Mouse (Mus musculus) left cerebral cortex, postnatal 36 days (tissue): ENCODE data around the gene Cbx4. TPM values are rescaled to one million over a fixed set of nuclear protein-coding genes. Genes with fewer than 3 reads are reported as not detected.
"Not testable (repeated sequence)": the region's sequence is repeated elsewhere in the genome, so short reads cannot be mapped to it uniquely, and the experiment has no call there.

Source experiments
- DNase-seq, 2 experiments: peaks; one replicate each; pipeline ENCODE4 v3.0.0; 2021 to 2022; ENCODE audit warnings: low spot score in 2 of 2, mixed read lengths in 1 of 2
- intact Hi-C: fragments of 180-260 bp; cut with DNase I; formaldehyde crosslinking; loops from one replicate; pipeline ENCODE4 v1.15.1; 2025
- total RNA-seq, 2 experiments: library from RNA; stranded (reverse); gene quantifications; 2 replicates each; pipeline ENCODE4 v1.2.3; 2021

Cbx4 gene
- total RNA-seq, 2 experiments from 2014 or later: 60.9 to 68.6 TPM

GRCm38 (mm10) chr11:119116992-119117391, 31.0 kb upstream of the Cbx4 start:
- intact Hi-C loops: no loop called here
- DNase-seq: no peak

- intact Hi-C loops: no loop called here
- no peak for DNase-seq
These were observed 26.7 kb upstream of the Cbx4 start for GRCm38 (mm10) chr11:119112721-119113120.

- intact Hi-C loops: no loop called here
- DNase-seq: no peak
These were observed 25.3 kb upstream of the Cbx4 start for GRCm38 (mm10) chr11:119111345-119111744.

GRCm38 (mm10) chr11:119109415-119110071, 23.5 kb upstream of the Cbx4 start:
- no peak for DNase-seq
- intact Hi-C loops: no loop called here

- no peak for DNase-seq
These were observed 22.7 kb upstream of the Cbx4 start for GRCm38 (mm10) chr11:119108573-119109263.

GRCm38 (mm10) chr11:119106289-119106688, 20.3 kb upstream of the Cbx4 start:
- DNase-seq: no peak
- intact Hi-C loops: no loop called here

More at GRCm38 (mm10) chr11:119108573-119109263, 22.7 kb upstream of the Cbx4 start:
- intact Hi-C loops: no loop called here

- intact Hi-C loops: no loop called here
- no peak for DNase-seq
These were observed 19.7 kb upstream of the Cbx4 start for GRCm38 (mm10) chr11:119105748-119106147.

- no peak for DNase-seq
- intact Hi-C loops: no loop called here
These were observed 19.1 kb upstream of the Cbx4 start for GRCm38 (mm10) chr11:119105071-119105609.

- DNase-seq: no peak
- intact Hi-C loops: no loop called here
These were observed 18.0 kb upstream of the Cbx4 start for GRCm38 (mm10) chr11:119103991-119104390.

- intact Hi-C loops, DNase-seq: not testable (repeated sequence)
These were observed 14.3 kb upstream of the Cbx4 start for GRCm38 (mm10) chr11:119100355-119100754.

- intact Hi-C loops: no loop called here
- no peak for DNase-seq
These were observed 12.2 kb upstream of the Cbx4 start for GRCm38 (mm10) chr11:119098202-119098601.

- intact Hi-C loops: no loop called here
- DNase-seq: peak in 1 of 2 experiments; percentile 16
These were observed 9.4 kb upstream of the Cbx4 start for GRCm38 (mm10) chr11:119095441-119095840.

GRCm38 (mm10) chr11:119093322-119093721, 7.3 kb upstream of the Cbx4 start:
- intact Hi-C loops: loop anchor here (5.0 kb wide), 1 partner anchor 34 kb away; no protein-coding TSS in a partner anchor
- DNase-seq: no peak

- intact Hi-C loops: loop anchor here (5.0 kb wide), 1 partner anchor 35 kb away; no protein-coding TSS in a partner anchor
- no peak for DNase-seq
These were observed 6.3 kb upstream of the Cbx4 start for GRCm38 (mm10) chr11:119092286-119092685.

GRCm38 (mm10) chr11:119091598-119091991, 5.6 kb upstream of the Cbx4 start:
- peak in 1 of 2 experiments; percentile 19 for DNase-seq
- intact Hi-C loops: loop anchor here (5.0 kb wide), 1 partner anchor 36 kb away; no protein-coding TSS in a partner anchor

GRCm38 (mm10) chr11:119090961-119091597, 5.1 kb upstream of the Cbx4 start:
- intact Hi-C loops: loop anchor here (5.0 kb wide), 1 partner anchor 36 kb away; no protein-coding TSS in a partner anchor
- DNase-seq: peak; percentile 30 to 44

- intact Hi-C loops: loop anchor here (5.0 kb wide), 1 partner anchor 37 kb away; no protein-coding TSS in a partner anchor
These were observed 4.3 kb upstream of the Cbx4 start for GRCm38 (mm10) chr11:119090076-119090960.

GRCm38 (mm10) chr11:119089235-119090075, 3.4 kb upstream of the Cbx4 start:
- DNase-seq: peak in 1 of 2 experiments; percentile 18
- intact Hi-C loops: loop anchor here (5.0 kb wide), 2 partner anchors 38 to 98 kb away; no protein-coding TSS in a partner anchor

More at GRCm38 (mm10) chr11:119090076-119090960, 4.3 kb upstream of the Cbx4 start:
- peak; percentile 13 to 14 for DNase-seq
